Mouse (Mus musculus) olfactory bulb, adult 2 months (tissue): ENCODE measurements at regions not wholly inside any gene's neighbourhood (a gene's known extent, or its start where the extent isn't known, plus 50 kb on each side); places are given as distances from the start of the nearest gene placed in this dataset.

Experiments
- H3K27ac ChIP-seq: fragments of 200-500 bp; 2 replicates; pipeline ENCODE4 v1.5.1; 2012; ENCODE audit warnings: low read depth, low read length; ENCODE audit not compliant: insufficient read depth
- H3K4me1 ChIP-seq: fragments of 200-500 bp; 2 replicates; pipeline ENCODE4 v1.6.1; 2012; ENCODE audit warnings: low read length; ENCODE audit not compliant: control insufficient read depth, insufficient read depth
- H3K4me3 ChIP-seq: fragments of 200-500 bp; 2 replicates; pipeline ENCODE4 v1.5.1; 2012; ENCODE audit warnings: mild to moderate bottlenecking, low read depth, low read length, moderate library complexity; ENCODE audit not compliant: insufficient read depth
- CTCF ChIP-seq: fragments of 200-500 bp; IDR thresholded peaks from 2 replicates; pipeline ENCODE4 v1.5.1; 2012; ENCODE audit warnings: low read depth, mild to moderate bottlenecking, low read length, moderate library complexity; ENCODE audit not compliant: insufficient read depth
- POLR2A ChIP-seq: fragments of 200-500 bp; IDR thresholded peaks from 2 replicates; pipeline ENCODE4 v1.6.1; 2012; ENCODE audit warnings: mild to moderate bottlenecking, low read depth, low read length, moderate library complexity; ENCODE audit not compliant: insufficient read depth
- WGBS: fragments of 180-500 bp; shearing (Covaris S2); methylation state at CpG from one replicate; pipeline ENCODE4 v1.1.7; 2018; 5-methylcytosine and 5-hydroxymethylcytosine counted together

GRCm38 (mm10) chr1:164678303-164678702 is 118.1 kb upstream of the Dpt start:
- no peak overlapping the region for H3K4me3 ChIP-seq
- TF ChIP-seq POLR2A, result no peak
- no peak for TF ChIP-seq CTCF
- 86% methylated on average over 3 of the region's 3 CpGs for WGBS
- H3K4me1 ChIP-seq, result peaks cover 2% of the 10 kb centered on the region; the same call in 1 of the 2 replicates
- H3K27ac ChIP-seq, result no peak overlapping the region

DNA sequence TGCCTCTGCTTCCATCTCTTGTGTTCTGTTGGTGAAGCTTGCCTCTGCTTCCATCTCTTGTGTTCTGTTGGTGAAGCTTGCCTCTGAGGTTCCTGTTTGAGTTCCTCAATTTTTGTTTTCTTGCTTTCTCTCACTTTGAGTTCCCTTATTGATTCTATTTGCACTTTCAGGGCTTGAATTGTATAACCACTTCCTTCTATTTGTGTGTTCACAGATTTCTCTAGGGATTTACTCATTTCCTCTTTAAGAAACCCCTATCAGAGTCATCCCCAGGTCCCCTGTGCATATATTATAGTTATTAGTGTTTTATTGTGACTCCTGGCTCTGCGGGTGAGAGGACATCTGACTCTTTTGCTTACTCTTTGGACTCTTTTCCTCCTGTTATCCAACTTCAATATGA is 144.2 kb upstream of the Dpt start:
- WGBS, result 100% methylated on average over 1 of the region's 1 CpGs
- no peak for TF ChIP-seq CTCF
- TF ChIP-seq POLR2A, result no peak
- no peak overlapping the region for H3K4me3 ChIP-seq
- no peaks in the 10 kb centered on the region for H3K4me1 ChIP-seq
- no peak overlapping the region for H3K27ac ChIP-seq

GRCm38 (mm10) chr1:164637901-164638462 is 158.5 kb upstream of the Dpt start:
- TF ChIP-seq POLR2A (no peak), CTCF (no peak)
- 89% methylated on average over 7 of the region's 7 CpGs for WGBS

DNA sequence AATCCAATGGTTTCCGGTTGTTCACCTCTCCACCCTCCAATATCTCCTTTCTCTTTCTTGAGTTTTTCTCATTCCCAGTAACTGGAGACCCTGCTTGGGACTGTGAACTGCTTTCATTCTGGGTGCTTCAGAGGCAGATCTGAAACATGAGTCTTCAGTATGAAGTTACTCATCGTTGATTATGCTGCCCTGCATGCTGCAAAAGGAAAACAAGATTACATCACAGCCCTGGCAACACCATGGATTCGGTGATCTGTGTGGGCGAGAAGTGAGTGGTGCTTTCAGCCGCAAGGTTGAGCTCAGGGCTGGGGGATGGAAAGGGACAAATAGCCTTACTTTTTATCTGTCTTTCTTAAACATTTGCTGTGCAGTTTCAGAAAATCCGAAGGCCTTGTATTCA is 164.8 kb upstream of the Dpt start:
- Histone ChIP-seq H3K27ac (peak overlapping the region; percentile 73; the same call in 1 of the 2 replicates), H3K4me1 (peaks cover 5% of the 10 kb centered on the region), H3K4me3 (no peak overlapping the region)
- TF ChIP-seq POLR2A, result no peak
- TF ChIP-seq CTCF, result no peak
- 44% methylated on average over 6 of the region's 6 CpGs for WGBS

More at GRCm38 (mm10) chr1:164637901-164638462, 158.5 kb upstream of the Dpt start:
- H3K4me1 ChIP-seq, result no peaks in the 10 kb centered on the region
- H3K4me3 ChIP-seq, result no peak overlapping the region
- no peak overlapping the region for H3K27ac ChIP-seq

- TF ChIP-seq CTCF, result no peak
- TF ChIP-seq POLR2A, result no peak
- Histone ChIP-seq H3K27ac (no peak overlapping the region), H3K4me1 (peaks cover 5% of the 10 kb centered on the region), H3K4me3 (no peak overlapping the region)
- WGBS, result 71% methylated on average over 8 of the region's 8 CpGs
Measured at GRCm38 (mm10) chr1:164628840-164629239, 167.6 kb upstream of the Dpt start.

DNA sequence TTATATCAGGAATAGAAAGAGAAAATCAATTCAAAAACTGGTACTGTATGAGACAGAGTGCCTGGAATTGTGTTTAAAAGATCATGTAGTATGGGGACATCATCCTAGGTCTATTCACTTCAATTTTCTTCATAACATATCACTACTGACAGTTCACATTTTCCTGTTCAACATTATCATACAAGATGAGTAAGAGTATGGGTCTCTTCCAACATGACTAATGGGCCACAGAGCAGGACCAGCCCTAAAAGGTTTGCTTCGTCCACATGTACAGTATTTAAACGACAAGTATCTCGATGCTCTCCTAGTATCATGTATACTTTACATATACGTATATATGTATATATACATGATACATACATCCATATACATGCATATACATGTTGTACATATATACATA is 164.8 kb upstream of the Atp1b1 start:
- TF ChIP-seq POLR2A (no peak), CTCF (no peak)
- H3K4me3 ChIP-seq, result no peak overlapping the region

DNA sequence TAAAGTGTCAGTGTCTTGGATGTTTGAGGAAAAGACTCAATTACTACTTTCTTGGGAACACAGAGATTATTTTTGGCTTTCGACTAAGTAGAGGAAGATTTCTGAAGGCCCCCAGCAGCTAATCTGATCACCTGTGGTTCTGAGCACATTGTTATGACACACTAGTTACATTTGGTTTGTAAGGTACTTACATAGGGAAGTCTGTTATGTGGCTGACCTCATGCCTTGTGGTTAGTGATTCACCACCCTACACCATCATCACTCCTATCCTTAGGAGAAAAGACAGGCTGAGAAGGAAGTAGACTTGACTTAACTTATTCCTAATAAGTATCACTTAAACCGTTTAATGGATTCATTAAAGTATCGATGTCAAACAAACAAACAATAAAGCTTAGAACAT is 164.3 kb upstream of the Atp1b1 start:
- Histone ChIP-seq H3K4me1 (no peaks in the 10 kb centered on the region), H3K4me3 (no peak overlapping the region), H3K27ac (no peak overlapping the region)
- 61% methylated on average over 3 of the region's 3 CpGs for WGBS
- no peak for TF ChIP-seq CTCF
- no peak for TF ChIP-seq POLR2A

More for the DNA sequence above, 164.8 kb upstream of the Atp1b1 start:
- no peak overlapping the region for H3K27ac ChIP-seq
- 97% methylated on average over 4 of the region's 4 CpGs for WGBS
- H3K4me1 ChIP-seq, result no peaks in the 10 kb centered on the region

DNA sequence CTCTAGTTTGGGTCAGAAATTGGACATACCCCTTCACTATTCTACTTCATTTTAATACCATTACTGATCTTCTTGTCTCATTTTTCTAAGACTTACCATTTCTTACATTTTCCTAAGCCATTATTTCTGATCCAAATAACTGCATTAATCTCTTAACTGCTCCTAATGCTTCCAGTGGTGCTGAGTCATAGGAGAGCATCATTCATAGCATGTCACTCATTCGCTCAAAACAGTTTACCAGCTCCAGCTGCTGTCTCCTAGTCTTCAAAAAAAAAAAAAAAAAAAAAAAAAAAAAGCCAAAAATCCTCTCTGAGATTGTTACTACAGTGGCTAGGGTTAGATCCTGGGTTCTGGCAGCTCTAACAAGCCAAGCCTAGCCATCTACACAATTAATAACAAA is 162.0 kb upstream of the Atp1b1 start:
- TF ChIP-seq POLR2A (no peak), CTCF (no peak)
- WGBS, result 90% methylated on average over 1 of the region's 1 CpGs
- no peaks in the 10 kb centered on the region for H3K4me1 ChIP-seq
- H3K4me3 ChIP-seq, result no peak overlapping the region
- no peak overlapping the region for H3K27ac ChIP-seq

- TF ChIP-seq POLR2A (no peak), CTCF (no peak)
- H3K4me3 ChIP-seq, result no peak overlapping the region
- H3K27ac ChIP-seq, result no peak overlapping the region
- H3K4me1 ChIP-seq, result no peaks in the 10 kb centered on the region
Measured at GRCm38 (mm10) chr1:164617871-164618270, 159.7 kb upstream of the Atp1b1 start.

DNA sequence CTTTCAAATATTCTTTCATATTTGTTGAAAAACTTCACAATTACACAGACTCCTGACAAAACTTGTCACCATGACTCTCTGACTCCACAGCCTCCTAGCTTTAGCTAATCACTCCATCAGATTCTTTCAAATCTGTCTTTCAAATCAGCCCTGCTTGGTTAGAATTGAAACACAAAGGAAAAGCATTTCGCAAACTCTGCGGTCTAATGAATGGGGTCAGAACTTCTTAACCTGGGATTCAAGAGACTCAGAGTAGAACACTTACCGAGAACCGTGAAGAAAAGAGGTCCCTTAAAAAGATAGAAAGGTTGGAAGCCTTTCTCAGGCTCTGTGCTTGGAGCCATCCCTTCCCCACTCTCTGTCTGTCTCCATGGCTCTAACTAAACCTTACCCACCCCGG is 148.9 kb upstream of the Atp1b1 start:
- peaks cover 3% of the 10 kb centered on the region for H3K4me1 ChIP-seq
- no peak for TF ChIP-seq POLR2A
- TF ChIP-seq CTCF, result no peak
- H3K4me3 ChIP-seq, result no peak overlapping the region
- no peak overlapping the region for H3K27ac ChIP-seq
- WGBS, result 65% methylated on average over 5 of the region's 5 CpGs
